Mouse (Mus musculus): ENCODE measurements around the gene Dgki.

GRCm38 (mm10) chr6:36841701-36842100 is 458.3 kb downstream of the Dgki start:
- TF ChIP-seq CTCF (IDR thresholded peaks at IDR 0.05; ENCODE audit: low read depth, low read length) = no peak
- TF ChIP-seq POLR2A (IDR thresholded peaks at IDR 0.05; ENCODE audit: borderline replicate concordance, low read depth, low read length) = no peak
